Mouse (Mus musculus): ENCODE data around the gene Gla. TPM values are rescaled to one million over a fixed set of nuclear protein-coding genes. Genes with fewer than 3 reads are reported as not detected.

Gene Gla
- 2.4 and 3.2 TPM in 2 replicates for polyA plus RNA-seq (2014; fragmentation: Nextera tagmentation; extraction: Ambion mirVana)

DNA sequence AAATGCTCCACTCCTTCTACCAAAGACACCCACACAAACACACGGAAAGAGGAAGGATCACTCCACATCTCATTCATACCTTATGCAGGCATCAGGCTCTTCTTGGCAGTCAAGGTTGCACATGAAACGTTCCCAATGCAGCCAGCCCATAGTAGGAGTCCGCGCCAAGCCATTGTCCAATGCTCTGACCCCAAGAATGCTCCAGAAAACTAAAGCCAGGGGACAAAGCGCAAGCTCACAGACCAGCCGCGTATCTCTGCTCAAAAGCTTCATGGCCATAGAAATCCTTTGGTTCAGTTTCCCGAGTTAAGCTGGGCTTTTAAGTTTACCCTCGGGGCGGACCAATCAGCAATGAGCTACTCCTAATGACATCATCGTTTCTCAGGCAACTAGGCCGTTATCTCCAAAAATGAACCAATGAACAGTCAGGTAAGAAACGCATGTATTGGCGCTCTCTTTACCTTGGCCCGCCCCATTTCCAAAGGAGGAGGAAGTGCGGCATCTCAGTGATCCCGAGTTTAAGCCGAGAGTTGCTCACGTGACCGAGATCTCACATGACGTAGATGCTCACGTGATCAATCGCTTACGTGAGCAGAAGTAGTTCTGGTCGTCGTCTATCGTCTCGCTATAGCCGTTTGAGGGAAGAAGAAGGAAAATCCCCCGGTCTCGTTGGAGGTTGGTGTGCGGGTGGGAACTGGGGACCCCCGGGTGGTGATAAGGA lies at the start of gene Gla, which contains the start of gene Hnrnph2:
TSS of gene Gla (minus strand) at position 467 of the 721 bp plus-strand sequence.
TSS of gene Hnrnph2 (plus strand) at position 521 of the 721 bp plus-strand sequence.
- Histone ChIP-seq H3K9me3 (ENCODE audit: control insufficient read depth, low read length) (no peaks in the 10 kb centered on the region), H3K27me3 (ENCODE audit: control insufficient read depth, insufficient read depth, low read length) (no peaks in the 10 kb centered on the region), H3K36me3 (ENCODE audit: control insufficient read depth, insufficient read depth, low read length) (0 out of 2 replicates have a peak, but pooled peaks cover 4% of the 10 kb centered on the region), H3K4me1 (ENCODE audit: control insufficient read depth in 2 of 2, insufficient read depth in 2 of 2, low read length in 2 of 2) (peaks cover 0 to 2% of the 10 kb centered on the region in 2 experiments; a peak in 1 of 4 replicates), H3K4me3 (ENCODE audit: control insufficient read depth in 1 of 2, insufficient read depth in 1 of 2, low read depth in 1 of 2, low read length in 2 of 2) (peak within 1 kb of the TSS; percentile 57 to 81), H3K27ac (replicated peaks in 1 of 2; ENCODE audit: control insufficient read depth in 1 of 2, insufficient read depth in 1 of 2, low read depth in 2 of 2, low read length in 2 of 2) (peak within 1 kb of the TSS; percentile 72 to 90), H3K4me2 (ENCODE audit: low read length) (peak within 1 kb of the TSS; percentile 69), H3K9ac (ENCODE audit: low read length) (peak within 1 kb of the TSS; percentile 78)
- 18% methylated on average over 33 of the region's 33 CpGs for WGBS
- peak; percentile 96 for ATAC-seq (ENCODE audit: insufficient number of reproducible peaks, insufficient read depth, low FRiP score, low read depth)

DNA sequence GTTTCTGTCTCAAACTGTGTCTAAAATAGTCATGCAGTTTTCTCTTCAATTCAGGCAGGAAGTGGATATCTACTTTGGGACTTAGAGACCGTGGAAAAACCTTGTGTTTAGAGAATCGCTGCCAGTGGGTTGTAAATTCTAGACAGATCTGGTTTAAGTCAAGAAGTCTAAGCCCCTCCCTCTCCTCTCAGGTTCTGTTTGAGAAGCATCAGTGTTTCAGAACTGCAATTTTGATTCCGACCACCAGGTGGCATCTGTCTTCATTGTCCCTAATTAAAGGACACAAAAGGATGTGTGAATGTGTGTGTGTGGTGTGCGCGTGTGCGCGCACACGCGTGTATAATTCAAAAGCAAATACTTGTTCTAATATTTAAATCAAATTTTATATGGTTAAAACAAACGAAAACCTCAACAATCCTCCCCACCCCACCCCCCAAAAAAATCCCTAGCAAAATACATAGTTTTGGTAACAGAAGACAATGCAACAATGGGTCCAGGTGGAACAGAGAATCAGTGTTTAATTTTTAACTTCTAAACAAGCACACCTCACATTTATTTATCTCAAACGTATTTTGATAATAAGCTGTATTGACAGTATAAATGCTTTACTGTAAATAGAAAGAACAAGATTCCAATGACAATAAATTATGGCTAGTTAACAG lies 47.2 kb upstream of the Gla start:
- no peak overlapping the region for H3K27ac ChIP-seq (replicated peaks in 1 of 2; ENCODE audit: control insufficient read depth in 1 of 2, insufficient read depth in 1 of 2, low read depth in 2 of 2, low read length in 2 of 2)
- no peak overlapping the region for H3K9ac ChIP-seq (ENCODE audit: low read length)
- no peak overlapping the region for H3K4me2 ChIP-seq (ENCODE audit: low read length)
- ATAC-seq (ENCODE audit: insufficient number of reproducible peaks, insufficient read depth, low FRiP score, low read depth): no peak
- H3K36me3 ChIP-seq (ENCODE audit: control insufficient read depth, insufficient read depth, low read length): no peaks in the 10 kb centered on the region
- H3K27me3 ChIP-seq (ENCODE audit: control insufficient read depth, insufficient read depth, low read length): no peaks in the 10 kb centered on the region
- H3K9me3 ChIP-seq (ENCODE audit: control insufficient read depth, low read length): no peaks in the 10 kb centered on the region
- no peak overlapping the region for H3K4me3 ChIP-seq (ENCODE audit: control insufficient read depth in 1 of 2, insufficient read depth in 1 of 2, low read depth in 1 of 2, low read length in 2 of 2)
- WGBS: 13% methylated on average over 11 of the region's 11 CpGs
- H3K4me1 ChIP-seq (ENCODE audit: control insufficient read depth in 2 of 2, insufficient read depth in 2 of 2, low read length in 2 of 2): no peaks in the 10 kb centered on the region

- Histone ChIP-seq H3K9me3 (ENCODE audit: control insufficient read depth, low read length) (no peaks in the 10 kb centered on the region), H3K36me3 (ENCODE audit: control insufficient read depth, insufficient read depth, low read length) (no peaks in the 10 kb centered on the region), H3K9ac (ENCODE audit: low read length) (no peak overlapping the region), H3K4me1 (ENCODE audit: control insufficient read depth in 2 of 2, insufficient read depth in 2 of 2, low read length in 2 of 2) (no peaks in the 10 kb centered on the region), H3K27ac (replicated peaks in 1 of 2; ENCODE audit: control insufficient read depth in 1 of 2, insufficient read depth in 1 of 2, low read depth in 2 of 2, low read length in 2 of 2) (peak overlapping the region; percentile 17 to 19; a peak in 2 of 4 replicates), H3K27me3 (ENCODE audit: control insufficient read depth, insufficient read depth, low read length) (no peaks in the 10 kb centered on the region), H3K4me3 (ENCODE audit: control insufficient read depth in 1 of 2, insufficient read depth in 1 of 2, low read depth in 1 of 2, low read length in 2 of 2) (no peak overlapping the region), H3K4me2 (ENCODE audit: low read length) (no peak overlapping the region)
- ATAC-seq (ENCODE audit: insufficient number of reproducible peaks, insufficient read depth, low FRiP score, low read depth): no peak
- 68% methylated on average over 8 of the region's 8 CpGs for WGBS
Measured at GRCm38 (mm10) chrX:134647421-134647820, 46.5 kb upstream of the Gla start.

DNA sequence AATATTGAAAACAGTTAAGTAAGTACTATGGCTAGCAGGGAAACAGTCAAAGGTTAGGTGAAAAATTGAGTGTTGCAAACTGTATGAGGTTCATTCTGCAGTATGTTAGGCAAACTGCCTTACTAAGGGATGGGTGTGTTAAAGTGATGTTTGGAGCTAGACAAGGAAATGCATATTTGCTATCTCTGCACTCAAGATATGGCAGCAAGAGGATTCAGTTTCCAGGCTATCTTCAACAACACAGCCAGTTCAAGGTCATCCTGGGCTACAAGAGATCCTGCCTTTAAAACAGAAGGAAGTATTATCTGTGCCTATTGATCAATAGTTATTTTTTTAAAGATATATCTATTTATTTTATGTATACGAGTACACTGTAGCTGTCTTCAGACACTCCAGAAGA lies 45.4 kb upstream of the Gla start:
- no peak for ATAC-seq (ENCODE audit: insufficient number of reproducible peaks, insufficient read depth, low FRiP score, low read depth)
- no peaks in the 10 kb centered on the region for H3K4me1 ChIP-seq (ENCODE audit: control insufficient read depth in 2 of 2, insufficient read depth in 2 of 2, low read length in 2 of 2)
- 63% methylated on average over 1 of the region's 1 CpGs for WGBS

GRCm38 (mm10) chrX:134641000-134641760 lies 40.3 kb upstream of the Gla start:
- Histone ChIP-seq H3K9me3 (ENCODE audit: control insufficient read depth, low read length) (no peaks in the 10 kb centered on the region), H3K4me3 (ENCODE audit: control insufficient read depth in 1 of 2, insufficient read depth in 1 of 2, low read depth in 1 of 2, low read length in 2 of 2) (no peak overlapping the region), H3K27me3 (ENCODE audit: control insufficient read depth, insufficient read depth, low read length) (no peaks in the 10 kb centered on the region), H3K9ac (ENCODE audit: low read length) (no peak overlapping the region), H3K4me1 (ENCODE audit: control insufficient read depth in 2 of 2, insufficient read depth in 2 of 2, low read length in 2 of 2) (no peaks in the 10 kb centered on the region), H3K36me3 (ENCODE audit: control insufficient read depth, insufficient read depth, low read length) (no peaks in the 10 kb centered on the region), H3K27ac (replicated peaks in 1 of 2; ENCODE audit: control insufficient read depth in 1 of 2, insufficient read depth in 1 of 2, low read depth in 2 of 2, low read length in 2 of 2) (no peak overlapping the region), H3K4me2 (ENCODE audit: low read length) (no peak overlapping the region)
- 51% methylated on average over 10 of the region's 10 CpGs for WGBS
- ATAC-seq (ENCODE audit: insufficient number of reproducible peaks, insufficient read depth, low FRiP score, low read depth): no peak

More for the DNA sequence above, 45.4 kb upstream of the Gla start:
- H3K36me3 ChIP-seq (ENCODE audit: control insufficient read depth, insufficient read depth, low read length): no peaks in the 10 kb centered on the region
- no peaks in the 10 kb centered on the region for H3K9me3 ChIP-seq (ENCODE audit: control insufficient read depth, low read length)
- no peak overlapping the region for H3K9ac ChIP-seq (ENCODE audit: low read length)
- no peak overlapping the region for H3K4me2 ChIP-seq (ENCODE audit: low read length)
- H3K27ac ChIP-seq (replicated peaks in 1 of 2; ENCODE audit: control insufficient read depth in 1 of 2, insufficient read depth in 1 of 2, low read depth in 2 of 2, low read length in 2 of 2): no peak overlapping the region
- no peak overlapping the region for H3K4me3 ChIP-seq (ENCODE audit: control insufficient read depth in 1 of 2, insufficient read depth in 1 of 2, low read depth in 1 of 2, low read length in 2 of 2)
- no peaks in the 10 kb centered on the region for H3K27me3 ChIP-seq (ENCODE audit: control insufficient read depth, insufficient read depth, low read length)

GRCm38 (mm10) chrX:134635860-134636259 lies 34.9 kb upstream of the Gla start:
- no peaks in the 10 kb centered on the region for H3K36me3 ChIP-seq (ENCODE audit: control insufficient read depth, insufficient read depth, low read length)
- no peak overlapping the region for H3K9ac ChIP-seq (ENCODE audit: low read length)
- H3K4me1 ChIP-seq (ENCODE audit: control insufficient read depth in 2 of 2, insufficient read depth in 2 of 2, low read length in 2 of 2): no peaks in the 10 kb centered on the region
- H3K27me3 ChIP-seq (ENCODE audit: control insufficient read depth, insufficient read depth, low read length): no peaks in the 10 kb centered on the region
- H3K4me3 ChIP-seq (ENCODE audit: control insufficient read depth in 1 of 2, insufficient read depth in 1 of 2, low read depth in 1 of 2, low read length in 2 of 2): no peak overlapping the region
- H3K9me3 ChIP-seq (ENCODE audit: control insufficient read depth, low read length): no peaks in the 10 kb centered on the region
- H3K4me2 ChIP-seq (ENCODE audit: low read length): no peak overlapping the region
- 70% methylated on average over 3 of the region's 3 CpGs for WGBS
- ATAC-seq (ENCODE audit: insufficient number of reproducible peaks, insufficient read depth, low FRiP score, low read depth): no peak
- no peak overlapping the region for H3K27ac ChIP-seq (replicated peaks in 1 of 2; ENCODE audit: control insufficient read depth in 1 of 2, insufficient read depth in 1 of 2, low read depth in 2 of 2, low read length in 2 of 2)

GRCm38 (mm10) chrX:134635111-134635510 lies 34.2 kb upstream of the Gla start:
- Histone ChIP-seq H3K4me2 (ENCODE audit: low read length) (no peak overlapping the region), H3K27me3 (ENCODE audit: control insufficient read depth, insufficient read depth, low read length) (no peaks in the 10 kb centered on the region), H3K9ac (ENCODE audit: low read length) (no peak overlapping the region), H3K4me1 (ENCODE audit: control insufficient read depth in 2 of 2, insufficient read depth in 2 of 2, low read length in 2 of 2) (no peaks in the 10 kb centered on the region), H3K36me3 (ENCODE audit: control insufficient read depth, insufficient read depth, low read length) (no peaks in the 10 kb centered on the region), H3K9me3 (ENCODE audit: control insufficient read depth, low read length) (no peaks in the 10 kb centered on the region), H3K4me3 (ENCODE audit: control insufficient read depth in 1 of 2, insufficient read depth in 1 of 2, low read depth in 1 of 2, low read length in 2 of 2) (no peak overlapping the region), H3K27ac (replicated peaks in 1 of 2; ENCODE audit: control insufficient read depth in 1 of 2, insufficient read depth in 1 of 2, low read depth in 2 of 2, low read length in 2 of 2) (no peak overlapping the region)
- no peak for ATAC-seq (ENCODE audit: insufficient number of reproducible peaks, insufficient read depth, low FRiP score, low read depth)
- WGBS: 37% methylated on average over 3 of the region's 3 CpGs
